In genomic region chr1:139376638-139377286, GRCm38 (mm10) we compare ENCODE assay signal across 8 mouse cellular contexts. TPM values are rescaled to one million over a fixed set of nuclear protein-coding genes. Genes with fewer than 3 reads are reported as not detected.
A peak's percentile ranks its signal among the peaks of the same experiment; 100 is the strongest.
DNase-seq lines count a peak whose midpoint lies in the region; ATAC-seq and TF ChIP-seq lines count a peak whose summit lies in the region.

Gene Crb1, minus strand, starts transcription at chr1:139377100.

- no peak for ATAC-seq in intestine, embryonic 14.5 days (replicated peaks; ENCODE audit: low FRiP score, low TSS enrichment, low read depth)
- no peak for ATAC-seq in intestine, postnatal 0 days
- ATAC-seq in midbrain, embryonic 15.5 days (replicated peaks): peak; percentile 87

- TF ChIP-seq CTCF in intestine, postnatal 0 days (IDR thresholded peaks at IDR 0.05; ENCODE audit: low read depth): no peak
- TF ChIP-seq CTCF in brain, embryonic 14.5 days (IDR thresholded peaks at IDR 0.05; ENCODE audit: borderline replicate concordance, extremely low read depth, insufficient read depth, insufficient read length): no peak

- H3K9ac ChIP-seq in intestine, embryonic 14.5 days (ENCODE audit: low read length): no peak within 1 kb of the TSS
- H3K9ac ChIP-seq in intestine, postnatal 0 days (ENCODE audit: low read depth, low read length): no peak within 1 kb of the TSS
- peak within 1 kb of the TSS; percentile 37 for H3K9ac ChIP-seq in midbrain, embryonic 15.5 days

- H3K4me3 ChIP-seq in intestine, embryonic 14.5 days (ENCODE audit: low read depth, low read length): no peak within 1 kb of the TSS
- no peak within 1 kb of the TSS for H3K4me3 ChIP-seq in intestine, postnatal 0 days (ENCODE audit: low read depth, low read length)
- peak within 1 kb of the TSS; percentile 41 for H3K4me3 ChIP-seq in hindbrain, embryonic 10.5 days
- H3K4me3 ChIP-seq in midbrain, embryonic 15.5 days: peak within 1 kb of the TSS; percentile 39

- no peaks in the 10 kb centered on the region for H3K9me3 ChIP-seq in intestine, embryonic 14.5 days (ENCODE audit: control insufficient read depth, low read length)
- no peaks in the 10 kb centered on the region for H3K9me3 ChIP-seq in intestine, postnatal 0 days (ENCODE audit: control insufficient read depth)
- H3K9me3 ChIP-seq in hindbrain, embryonic 10.5 days: no peaks in the 10 kb centered on the region
- no peaks in the 10 kb centered on the region for H3K9me3 ChIP-seq in midbrain, embryonic 15.5 days

- no peak within 1 kb of the TSS for H3K27ac ChIP-seq in intestine, embryonic 14.5 days (ENCODE audit: low read depth)
- H3K27ac ChIP-seq in intestine, postnatal 0 days (ENCODE audit: low read depth, low read length): no peak within 1 kb of the TSS
- peak within 1 kb of the TSS; percentile 74 for H3K27ac ChIP-seq in hindbrain, embryonic 10.5 days
- peak within 1 kb of the TSS; percentile 81 for H3K27ac ChIP-seq in midbrain, embryonic 15.5 days

- no peaks in the 10 kb centered on the region for H3K4me1 ChIP-seq in intestine, embryonic 14.5 days (replicated peaks; ENCODE audit: control insufficient read depth, insufficient read depth, low read length)
- H3K4me1 ChIP-seq in intestine, postnatal 0 days (replicated peaks; ENCODE audit: control insufficient read depth, insufficient read depth, low read length): no peaks in the 10 kb centered on the region
- H3K4me1 ChIP-seq in hindbrain, embryonic 10.5 days (replicated peaks): peaks cover 25% of the 10 kb centered on the region
- H3K4me1 ChIP-seq in midbrain, embryonic 15.5 days: peaks cover 17% of the 10 kb centered on the region

- 0 out of 2 replicates have a peak, but pooled peaks have one; percentile 26 for TF ChIP-seq POLR2A in brain, embryonic 14.5 days (IDR thresholded peaks at IDR 0.05; ENCODE audit: borderline replicate concordance, extremely low read depth, insufficient read depth, insufficient read length, poor library complexity, severe bottlenecking)

- H3K4me2 ChIP-seq in intestine, embryonic 14.5 days (ENCODE audit: low read length): 0 out of 2 replicates have a peak within 1 kb of the TSS, but pooled peaks have one; percentile 9
- H3K4me2 ChIP-seq in intestine, postnatal 0 days (replicated peaks; ENCODE audit: low read depth): no peak within 1 kb of the TSS
- peak within 1 kb of the TSS; percentile 54 for H3K4me2 ChIP-seq in midbrain, embryonic 15.5 days

- H3K27me3 ChIP-seq in intestine, embryonic 14.5 days (replicated peaks; ENCODE audit: control insufficient read depth, insufficient read depth, low read length): no peaks in the 10 kb centered on the region
- no peaks in the 10 kb centered on the region for H3K27me3 ChIP-seq in intestine, postnatal 0 days (replicated peaks; ENCODE audit: control insufficient read depth, insufficient read depth, low read length)
- no peaks in the 10 kb centered on the region for H3K27me3 ChIP-seq in hindbrain, embryonic 10.5 days (ENCODE audit: insufficient read depth, poor library complexity, severe bottlenecking)
- no peaks in the 10 kb centered on the region for H3K27me3 ChIP-seq in midbrain, embryonic 15.5 days (replicated peaks)

- H3K36me3 ChIP-seq in intestine, embryonic 14.5 days (ENCODE audit: control insufficient read depth, insufficient read depth, low read length): no peaks in the 10 kb centered on the region
- H3K36me3 ChIP-seq in intestine, postnatal 0 days (ENCODE audit: control insufficient read depth, insufficient read depth): no peaks in the 10 kb centered on the region
- no peaks in the 10 kb centered on the region for H3K36me3 ChIP-seq in hindbrain, embryonic 10.5 days
- no peaks in the 10 kb centered on the region for H3K36me3 ChIP-seq in midbrain, embryonic 15.5 days (replicated peaks)

- DNase-seq in intestine, embryonic 14.5 days (ENCODE audit: low spot score): peak; percentile 52
- DNase-seq in brain, embryonic 14.5 days (ENCODE audit: low read depth): peak; percentile 83
- DNase-seq in hindbrain, embryonic 10.5 days (ENCODE audit: low spot score): peak; percentile 33
- no peak for DNase-seq in spleen, postnatal 36 days (ENCODE audit: low spot score in 2 of 2)
- DNase-seq in T-cell, adult 2 months (ENCODE audit: low spot score): no peak
- DNase-seq in frontal cortex, postnatal 14 days (ENCODE audit: low spot score in 2 of 2): no peak

- 9% methylated on average over 5 of the region's 5 CpGs for WGBS in intestine, embryonic 14.5 days
- 8% methylated on average over 5 of the region's 5 CpGs for WGBS in intestine, postnatal 0 days
- WGBS in hindbrain, embryonic 10.5 days: 11% methylated on average over 5 of the region's 5 CpGs
- 8% methylated on average over 5 of the region's 5 CpGs for WGBS in midbrain, embryonic 15.5 days

RNA-seq across cellular contexts. Expression of gene Crb1, which starts in this region (rescaled TPM):
- polyA plus RNA-seq in intestine, embryonic 14.5 days (2014; fragmentation: Nextera tagmentation; extraction: Ambion mirVana): 0.12 and 0.47 TPM in 2 replicates
- 0.03 TPM in 1 of 2 replicates, not detected in the other for polyA plus RNA-seq in intestine, postnatal 0 days (2015; fragmentation: Nextera tagmentation; extraction: Ambion mirVana)
- polyA plus RNA-seq in brain, embryonic 14.5 days (2012; rRNA removed): 3.7 and 4.4 TPM in 2 replicates
- 1.3 and 1.7 TPM in 2 replicates for polyA plus RNA-seq in hindbrain, embryonic 10.5 days (2016; fragmentation: Nextera tagmentation; extraction: Ambion mirVana)
- 2.4 and 3.0 TPM in 2 replicates for polyA plus RNA-seq in midbrain, embryonic 15.5 days (2015; fragmentation: Nextera tagmentation; extraction: Ambion mirVana)

Comparison
In these comparisons a context has a peak if more than half of its experiments do, and no peak if none do; other contexts are left out.
1. Peak in DNase-seq and H3K4me2 ChIP-seq in intestine, embryonic 14.5 days; RNA of the gene not detected or under 1 TPM.
2. DNase-seq: peak in brain, embryonic 14.5 days (single experiment) and hindbrain, embryonic 10.5 days (single experiment); none in spleen, postnatal 36 days (0 of 2), T-cell, adult 2 months (single experiment) and frontal cortex, postnatal 14 days (0 of 2).
3. H3K27ac ChIP-seq: peak in hindbrain, embryonic 10.5 days (single experiment) and midbrain, embryonic 15.5 days (single experiment); none in intestine, embryonic 14.5 days (single experiment) and intestine, postnatal 0 days (single experiment).
4. H3K4me3 ChIP-seq: peak in hindbrain, embryonic 10.5 days (single experiment) and midbrain, embryonic 15.5 days (single experiment); none in intestine, embryonic 14.5 days (single experiment) and intestine, postnatal 0 days (single experiment).